Mouse (Mus musculus) heart, adult 2 months (tissue): Measurements from ENCODE around the gene Teddm2. TPM values are rescaled to one million over a fixed set of nuclear protein-coding genes. Genes with fewer than 3 reads are reported as not detected.

Source experiments
- DNase-seq, 2 experiments: peaks; one replicate each; pipeline ENCODE4 v3.0.0; 2021
- H3K27ac ChIP-seq: fragments of 200-600 bp; 2 replicates; pipeline ENCODE4 v1.8.1; 2022
- H3K27me3 ChIP-seq: fragments of 200-500 bp; 2 replicates; pipeline ENCODE4 v1.6.1; 2012; ENCODE audit warnings: mild to moderate bottlenecking, low read length, inconsistent platforms, mixed read lengths; ENCODE audit not compliant: control insufficient read depth, insufficient read depth
- H3K36me3 ChIP-seq: fragments of 200-500 bp; 2 replicates; pipeline ENCODE4 v1.6.1; 2012; ENCODE audit warnings: low read length, inconsistent platforms; ENCODE audit not compliant: control insufficient read depth, insufficient read depth
- H3K4me1 ChIP-seq: fragments of 200-500 bp; 2 replicates; pipeline ENCODE4 v1.6.1; 2011; ENCODE audit warnings: low read length; ENCODE audit not compliant: control insufficient read depth, insufficient read depth
- H3K4me3 ChIP-seq: fragments of 200-600 bp; 2 replicates; pipeline ENCODE4 v1.8.1; 2022
- H3K79me2 ChIP-seq: fragments of 200-500 bp; replicated peaks from 2 replicates; pipeline ENCODE4 v1.6.1; 2012; ENCODE audit warnings: mild to moderate bottlenecking, inconsistent platforms, low read length, moderate library complexity, mixed read lengths; ENCODE audit not compliant: control insufficient read depth, insufficient read depth
- H3K9ac ChIP-seq: fragments of 200-500 bp; 2 replicates; pipeline ENCODE4 v1.6.1; 2012; ENCODE audit warnings: low read depth, mild to moderate bottlenecking, control low read depth, inconsistent platforms, low read length, mixed read lengths
- CTCF ChIP-seq: fragments of 200-600 bp; IDR thresholded peaks from 2 replicates; pipeline ENCODE4 v1.8.1; 2022; ENCODE audit warnings: antibody characterized with exemption, mild to moderate bottlenecking, moderate library complexity
- EP300 ChIP-seq: fragments of 200-500 bp; IDR thresholded peaks from 2 replicates; pipeline ENCODE4 v1.6.1; 2011; ENCODE audit warnings: low read depth, low read length, control low read depth; ENCODE audit not compliant: insufficient read depth
- POLR2A ChIP-seq: fragments of 200-500 bp; IDR thresholded peaks from 2 replicates; pipeline ENCODE4 v1.6.1; 2011; ENCODE audit warnings: mild to moderate bottlenecking, low read depth, low read length, control low read depth; ENCODE audit not compliant: insufficient read depth
- WGBS: fragments of 180-500 bp; shearing (Covaris S2); methylation state at CpG from one replicate; pipeline ENCODE4 v1.1.7; 2018; 5-methylcytosine and 5-hydroxymethylcytosine counted together
- intact Hi-C: fragments of 180-260 bp; cut with DNase I; formaldehyde crosslinking; loops from one replicate; pipeline ENCODE4 v1.15.1; 2025
- long read RNA-seq: library from polyadenylated mRNA; stranded (forward); transcript quantifications from one replicate; pipeline ENCODE4 v2.0.0, GENCODE M21; 2021
- polyA plus RNA-seq: library from polyadenylated mRNA; depleted of rRNA; stranded (reverse); fragments of >200 nt; gene quantifications from 2 replicates; pipeline ENCODE4 v1.2.3, GENCODE M21; 2012; rRNA removed
- total RNA-seq, 2 experiments: library from RNA; stranded (reverse); gene quantifications; 2 replicates each; pipeline ENCODE4 v1.2.3; 2021

The Teddm2 gene
- total RNA-seq (under 1 TPM; 0.91 TPM), polyA plus RNA-seq (0.49 and 1.00 TPM in 2 replicates)
- long read RNA-seq, partial matches to known transcripts = 0 of 1 reads
- long read RNA-seq, other reads (novel, unspliced or antisense) = 0 of 1 reads

DNA sequence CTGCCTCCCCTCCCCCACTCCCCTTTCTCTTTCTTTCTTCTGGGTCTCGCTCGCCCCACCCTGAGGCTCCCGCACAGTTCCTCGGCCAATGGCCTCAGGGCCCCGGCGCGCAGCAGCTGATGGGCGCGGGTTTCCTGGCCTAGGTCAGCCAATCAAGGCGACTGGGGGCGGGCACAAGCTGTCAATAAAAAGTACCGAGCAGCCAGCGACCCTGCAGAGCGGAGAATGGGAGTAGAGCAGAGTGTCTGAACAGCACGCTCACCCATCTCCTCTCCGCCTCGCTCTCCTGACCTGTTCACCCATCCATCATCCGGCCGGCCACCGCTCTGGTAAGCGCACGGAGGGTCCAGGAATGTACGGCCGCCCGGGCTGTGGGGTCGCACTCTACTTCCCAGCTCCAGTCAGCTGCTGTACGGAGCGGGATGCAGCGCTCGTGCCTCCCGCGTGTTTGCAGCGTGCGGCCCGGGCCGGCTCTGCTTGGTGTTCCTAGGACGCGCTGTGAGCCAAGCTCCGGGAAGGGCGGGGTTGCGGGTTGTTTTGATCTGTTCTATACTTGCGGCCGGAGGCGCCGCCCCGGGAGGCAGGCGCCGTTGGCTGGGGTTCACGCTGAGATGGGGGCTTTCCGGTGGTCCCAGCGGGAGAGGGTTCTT, at the start of gene Teddm2, which contains the start of gene Glul:
Teddm2 (minus strand) TSS at position 498 of the 650 bp plus-strand sequence.
Glul (plus strand) TSS at position 214 of the 650 bp plus-strand sequence.
- Histone ChIP-seq H3K79me2 (no peaks in the 10 kb centered on the region), H3K27ac (peak within 1 kb of the TSS; percentile 98), H3K9ac (peak within 1 kb of the TSS; percentile 89), H3K4me3 (peak within 1 kb of the TSS; percentile 81), H3K4me1 (peaks cover 6% of the 10 kb centered on the region), H3K36me3 (peaks cover 27% of the 10 kb centered on the region), H3K27me3 (no peaks in the 10 kb centered on the region)
- TF ChIP-seq CTCF = no peak
- peak; percentile 78; the same call in 1 of the 2 replicates for TF ChIP-seq EP300
- TF ChIP-seq POLR2A = peak; percentile 100
- intact Hi-C loops = loop anchor here (5.0 kb wide), 1 partner anchor 202 kb away; no protein-coding TSS in a partner anchor
- under 1% methylated on average over 51 of the region's 51 CpGs for WGBS
- peak; percentile 96 to 98 for DNase-seq

DNA sequence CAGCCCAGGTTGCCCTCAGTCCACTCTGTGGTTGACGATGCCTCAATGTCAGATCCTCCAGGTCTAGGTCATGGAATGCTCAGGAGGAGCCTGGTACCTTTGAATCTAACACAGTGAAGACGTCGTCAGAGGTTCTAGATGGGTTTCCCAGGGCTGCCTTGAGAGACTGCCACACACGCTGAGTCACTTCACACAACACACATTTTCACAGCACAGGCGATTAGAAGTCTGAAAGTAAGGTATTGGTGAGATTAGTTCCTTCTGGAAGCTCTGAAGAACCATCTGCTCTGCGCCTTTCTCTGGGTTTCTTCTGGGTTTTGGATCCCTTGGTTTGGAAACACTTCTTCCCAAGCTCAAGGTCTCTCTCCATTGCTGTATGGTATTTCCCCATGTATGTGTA, 47.8 kb upstream of the Teddm2 start:
- Histone ChIP-seq H3K27ac (no peak overlapping the region), H3K9ac (no peak overlapping the region), H3K27me3 (no peaks in the 10 kb centered on the region), H3K79me2 (no peaks in the 10 kb centered on the region), H3K4me1 (no peaks in the 10 kb centered on the region), H3K4me3 (no peak overlapping the region), H3K36me3 (no peaks in the 10 kb centered on the region)
- DNase-seq = no peak
- 91% methylated on average over 6 of the region's 6 CpGs for WGBS
- TF ChIP-seq POLR2A (no peak), EP300 (no peak), CTCF (no peak)
- intact Hi-C loops = no loop called here

DNA sequence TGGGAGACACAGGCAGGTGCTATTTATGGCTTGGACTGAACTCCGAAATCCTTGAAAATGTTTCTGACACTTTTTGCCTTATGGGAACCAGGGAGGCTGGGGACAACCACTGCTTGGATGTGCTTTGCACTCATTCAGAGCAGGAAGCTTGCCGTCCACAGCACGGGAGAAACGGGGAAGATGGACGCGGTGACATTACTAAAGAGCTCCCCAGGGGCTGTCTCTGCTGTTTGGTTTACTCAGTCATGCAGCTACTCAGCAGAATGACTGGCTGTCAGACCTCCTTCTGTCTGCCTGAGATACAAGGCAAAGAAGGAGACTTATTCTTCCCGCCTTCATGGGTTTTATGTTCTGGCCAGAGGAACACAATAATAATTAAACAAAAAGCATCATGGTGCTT, 46.9 kb upstream of the Teddm2 start:
- H3K27ac ChIP-seq = no peak overlapping the region
- WGBS = 51% methylated on average over 7 of the region's 7 CpGs
- no peaks in the 10 kb centered on the region for H3K4me1 ChIP-seq
- H3K27me3 ChIP-seq = no peaks in the 10 kb centered on the region
- H3K36me3 ChIP-seq = no peaks in the 10 kb centered on the region
- TF ChIP-seq CTCF (no peak), POLR2A (no peak), EP300 (no peak)
- intact Hi-C loops = no loop called here
- no peaks in the 10 kb centered on the region for H3K79me2 ChIP-seq
- H3K4me3 ChIP-seq = no peak overlapping the region
- H3K9ac ChIP-seq = no peak overlapping the region
- no peak for DNase-seq

DNA sequence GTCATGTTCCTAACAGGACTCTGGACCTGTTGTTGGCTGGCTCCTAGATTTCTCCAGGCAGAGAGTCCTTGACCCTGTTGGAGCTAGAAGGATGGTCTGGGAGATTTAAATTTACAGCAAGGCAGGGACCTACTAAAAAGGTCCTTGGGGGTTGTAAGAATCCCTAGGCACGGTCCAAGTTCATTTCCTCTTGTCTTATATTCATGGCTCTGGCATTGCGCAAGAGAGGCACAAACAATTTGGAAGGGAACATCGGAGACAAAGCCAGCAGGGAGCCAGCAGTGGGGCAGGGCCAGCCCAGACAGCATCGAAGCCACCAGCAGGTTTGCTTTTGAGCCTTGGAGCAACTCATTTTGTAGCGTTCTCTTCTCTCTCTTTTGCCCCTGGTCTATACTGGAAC, 45.2 kb upstream of the Teddm2 start:
- peak; percentile 40 to 64 for DNase-seq
- TF ChIP-seq EP300 (no peak), CTCF (no peak), POLR2A (no peak)

DNA sequence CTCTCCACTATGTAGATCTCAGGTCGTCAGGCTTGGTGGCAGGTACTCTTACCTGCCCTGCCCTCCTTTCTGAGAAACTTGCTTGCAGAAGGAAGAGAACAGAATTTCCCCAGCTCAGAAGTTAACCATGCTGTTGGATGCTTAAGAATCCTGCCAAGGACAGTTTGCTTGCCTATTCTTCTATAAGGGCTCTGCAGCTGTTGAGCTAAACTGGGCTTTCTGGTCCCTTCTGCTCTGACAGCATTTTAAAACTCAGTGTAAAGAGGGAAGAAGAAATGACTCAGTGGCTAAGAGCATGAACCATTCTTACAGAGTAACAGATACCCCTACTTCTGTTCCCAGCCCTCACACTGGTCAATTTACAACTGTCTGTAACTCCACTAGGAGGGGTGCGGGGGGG, 41.0 kb upstream of the Teddm2 start:
- TF ChIP-seq EP300 = no peak
- TF ChIP-seq POLR2A = no peak
- no peak for TF ChIP-seq CTCF
- intact Hi-C loops = no loop called here
- 90% methylated on average over 2 of the region's 2 CpGs for WGBS

More for the DNA sequence above, 45.2 kb upstream of the Teddm2 start:
- Histone ChIP-seq H3K27me3 (no peaks in the 10 kb centered on the region), H3K27ac (no peak overlapping the region), H3K79me2 (no peaks in the 10 kb centered on the region), H3K9ac (no peak overlapping the region), H3K4me3 (no peak overlapping the region), H3K36me3 (no peaks in the 10 kb centered on the region), H3K4me1 (no peaks in the 10 kb centered on the region)
- intact Hi-C loops = no loop called here
- WGBS = 52% methylated on average over 5 of the region's 5 CpGs

DNA sequence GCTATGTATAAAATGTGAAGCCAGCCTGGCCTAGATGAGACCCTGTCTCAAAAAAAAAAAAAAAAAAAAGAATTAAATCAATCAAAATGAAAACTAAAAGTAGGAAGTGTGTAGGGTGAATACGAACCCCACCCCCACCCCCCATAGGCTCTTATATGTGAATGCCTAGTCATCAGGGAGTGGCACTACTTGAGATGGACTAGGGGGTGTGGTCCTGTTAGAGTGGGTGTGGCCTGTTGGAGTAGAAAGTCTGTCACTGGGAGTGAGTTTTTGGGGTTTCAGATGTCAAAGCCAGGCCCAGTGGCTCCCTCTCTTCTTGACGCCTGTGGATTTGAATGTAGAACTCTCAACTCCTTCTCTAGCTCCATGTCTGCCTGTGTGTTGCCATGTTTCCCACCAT, 37.0 kb upstream of the Teddm2 start:
- DNase-seq = no peak
- Histone ChIP-seq H3K79me2 (no peaks in the 10 kb centered on the region), H3K9ac (no peak overlapping the region), H3K27ac (no peak overlapping the region), H3K36me3 (no peaks in the 10 kb centered on the region), H3K4me1 (no peaks in the 10 kb centered on the region), H3K27me3 (no peaks in the 10 kb centered on the region), H3K4me3 (no peak overlapping the region)
- WGBS = 100% methylated on average over 2 of the region's 2 CpGs
- TF ChIP-seq CTCF (no peak), EP300 (no peak), POLR2A (no peak)
- intact Hi-C loops = no loop called here

More for the DNA sequence above, 41.0 kb upstream of the Teddm2 start:
- DNase-seq = no peak
- Histone ChIP-seq H3K9ac (no peak overlapping the region), H3K79me2 (no peaks in the 10 kb centered on the region), H3K4me3 (no peak overlapping the region), H3K36me3 (no peaks in the 10 kb centered on the region), H3K27me3 (no peaks in the 10 kb centered on the region), H3K4me1 (no peaks in the 10 kb centered on the region), H3K27ac (no peak overlapping the region)
